Mouse (Mus musculus) CD8-positive naive resting alpha-beta T cell, adult 2 months (primary cell): ENCODE measurements around the gene Prpf40b.

Experiments used
- DNase-seq, 2 experiments: peaks; one replicate each; pipeline ENCODE4 v3.0.0; 2022; ENCODE audit warnings: low read depth in 2 of 2, low spot score in 2 of 2

The Prpf40b gene

GRCm38 (mm10) chr15:99331341-99331740 lies 36.5 kb downstream of the Prpf40b start:
- DNase-seq, result no peak

GRCm38 (mm10) chr15:99332111-99332510 lies 37.2 kb downstream of the Prpf40b start:
- no peak for DNase-seq

GRCm38 (mm10) chr15:99332921-99333675 lies 38.2 kb downstream of the Prpf40b start:
- peak; percentile 55 to 81 for DNase-seq

- no peak for DNase-seq
Measured at GRCm38 (mm10) chr15:99333676-99334065, 38.8 kb downstream of the Prpf40b start.

- DNase-seq, result no peak
Measured at GRCm38 (mm10) chr15:99334500-99334899, 39.6 kb downstream of the Prpf40b start.

GRCm38 (mm10) chr15:99335801-99336320 lies 41.0 kb downstream of the Prpf40b start:
- DNase-seq, result peak; percentile 12 to 20

- no peak for DNase-seq
Measured at GRCm38 (mm10) chr15:99338916-99339315, 44.0 kb downstream of the Prpf40b start.

- no peak for DNase-seq
Measured at GRCm38 (mm10) chr15:99339669-99340068, 44.8 kb downstream of the Prpf40b start.

GRCm38 (mm10) chr15:99341102-99341501 lies 46.2 kb downstream of the Prpf40b start:
- DNase-seq, result peak; percentile 49 to 63

GRCm38 (mm10) chr15:99342194-99342981 lies 47.5 kb downstream of the Prpf40b start:
- DNase-seq, result no peak

- DNase-seq, result no peak
Measured at GRCm38 (mm10) chr15:99343414-99344147, 48.7 kb downstream of the Prpf40b start.

- no peak for DNase-seq
Measured at GRCm38 (mm10) chr15:99344148-99344870, 49.4 kb downstream of the Prpf40b start.

- DNase-seq, result no peak
Measured at GRCm38 (mm10) chr15:99344961-99345360, 50.1 kb downstream of the Prpf40b start.

- DNase-seq, result no peak
Measured at GRCm38 (mm10) chr15:99351610-99352009, 56.7 kb downstream of the Prpf40b start.

GRCm38 (mm10) chr15:99352306-99352705 lies 57.4 kb downstream of the Prpf40b start:
- DNase-seq, result no peak

- no peak for DNase-seq
Measured at GRCm38 (mm10) chr15:99355660-99356059, 60.8 kb downstream of the Prpf40b start.

- DNase-seq, result no peak
Measured at GRCm38 (mm10) chr15:99356462-99356861, 61.6 kb downstream of the Prpf40b start.

- DNase-seq, result no peak
Measured at GRCm38 (mm10) chr15:99358952-99359351, 64.1 kb downstream of the Prpf40b start.

GRCm38 (mm10) chr15:99364022-99364530 lies 69.2 kb downstream of the Prpf40b start:
- DNase-seq, result no peak

GRCm38 (mm10) chr15:99364921-99365320 lies 70.0 kb downstream of the Prpf40b start:
- DNase-seq, result peak; percentile 16 to 24
